Mouse (Mus musculus): ENCODE results near the gene Ada. TPM values are rescaled to one million over a fixed set of nuclear protein-coding genes. Genes with fewer than 3 reads are reported as not detected.

The Ada gene
- total RNA-seq (2012; rRNA removed) (18.0 and 23.4 TPM in 2 replicates), total RNA-seq (2014; rRNA removed) (21.8 and 24.0 TPM in 2 replicates), polyA plus RNA-seq (2012; ENCODE audit: insufficient read length, low read depth) (19.9 and 21.1 TPM in 2 replicates)

DNA sequence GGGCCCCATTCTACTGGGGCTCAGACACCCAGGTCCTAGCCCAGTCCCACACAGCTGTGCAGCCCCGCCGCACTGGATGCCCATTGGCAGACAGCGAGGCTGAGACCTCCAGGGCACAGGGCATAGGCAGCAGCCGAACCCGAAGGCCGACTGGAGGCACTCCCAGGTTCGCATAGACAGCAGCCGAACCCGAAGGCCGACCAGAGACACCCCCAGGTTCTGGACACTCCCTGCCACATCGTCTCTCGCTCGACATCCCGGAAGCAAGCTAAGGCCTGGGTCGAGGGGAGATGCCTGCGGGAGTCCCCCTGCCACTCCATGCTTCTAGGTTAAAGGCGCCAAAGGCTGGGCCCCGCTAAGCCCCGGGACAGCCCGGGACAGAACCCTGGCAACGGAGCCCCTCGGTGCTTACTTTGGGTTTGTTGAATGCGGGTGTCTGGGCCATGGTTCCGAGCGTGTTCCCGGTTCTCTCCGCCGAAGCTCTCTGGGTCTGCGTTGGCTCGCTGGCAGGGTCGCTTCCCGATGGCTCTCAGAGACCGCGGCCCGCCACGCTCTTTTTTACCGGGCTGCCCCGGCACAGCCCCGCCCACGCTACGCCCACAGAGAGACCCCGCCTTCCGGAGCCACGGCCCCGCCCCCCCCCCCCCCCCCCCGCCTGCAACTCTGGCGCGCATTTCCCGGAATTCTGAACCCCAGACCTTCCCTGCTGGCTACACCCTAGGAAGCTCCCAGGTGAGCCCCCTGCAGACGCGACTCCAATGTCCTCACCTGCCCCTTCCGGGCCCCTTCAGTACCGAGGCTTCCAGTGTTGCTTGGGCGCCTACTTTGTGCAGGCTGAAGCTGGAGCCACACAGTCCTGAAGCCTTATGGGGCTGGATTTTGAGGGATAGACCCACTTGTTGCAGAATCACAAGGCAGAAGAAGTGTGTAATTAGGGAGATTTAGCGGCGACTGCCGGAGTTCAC lies at the start of gene Ada:
Gene Ada (minus strand): TSS at position 593 of the 965 bp plus-strand sequence.
- Histone ChIP-seq H3K79me2 (replicated peaks; ENCODE audit: control insufficient read depth, extremely low read depth, insufficient read depth, poor library complexity, severe bottlenecking) (no peaks in the 10 kb centered on the region), H3K9ac (ENCODE audit: insufficient read depth, low read depth) (peak within 1 kb of the TSS; percentile 70), H3K9me3 (replicated peaks; ENCODE audit: low read length) (no peaks in the 10 kb centered on the region), H3K27ac (ENCODE audit: insufficient read depth, low read depth) (no peak within 1 kb of the TSS), H3K4me2 (ENCODE audit: insufficient read depth, low read depth, poor library complexity, severe bottlenecking) (peak within 1 kb of the TSS; percentile 86), H3K27me3 (replicated peaks) (peaks cover 11% of the 10 kb centered on the region), H3K36me3 (replicated peaks in 1 of 2; ENCODE audit: control insufficient read depth in 1 of 2, insufficient read depth in 1 of 2, low read length in 1 of 2) (peaks cover 0 to 13% of the 10 kb centered on the region in 2 experiments), H3K4me1 (ENCODE audit: control insufficient read depth in 1 of 2, insufficient read depth in 2 of 2) (peaks cover 7 to 33% of the 10 kb centered on the region in 2 experiments), H3K4me3 (replicated peaks in 1 of 3; ENCODE audit: low read depth in 2 of 3, low read length in 2 of 3, poor library complexity in 1 of 3) (peak within 1 kb of the TSS; percentile 46 to 61 (median 60))
- peak; percentile 28 for DNase-seq (ENCODE audit: extremely low read depth)
- dilution Hi-C loops (cut with MboI; ENCODE audit: extremely low pct_ligation_motif_present, extremely low pct_unique_long_range_greater_than_20kb, low sequenced_read_pairs): no loop called here
- in situ Hi-C loops (cut with MboI; ENCODE audit: low pct_ligation_motif_present, low pct_unique_long_range_greater_than_20kb, low sequenced_read_pairs): no loop called here
- TF ChIP-seq NELFE (IDR thresholded peaks at IDR 0.05; ENCODE audit: low read depth, low read length) (0 out of 2 replicates have a peak, but pooled peaks have one; percentile 28), POLR2A (IDR thresholded peaks at IDR 0.05; ENCODE audit: low read depth, low read length) (peak; percentile 74), MXI1 (IDR thresholded peaks at IDR 0.05; ENCODE audit: low read depth, low read length) (peak; percentile 39; the same call in 1 of the 2 replicates), ZC3H11A (IDR thresholded peaks at IDR 0.05; ENCODE audit: low read depth, low read length) (no peak), ZMIZ1 (IDR thresholded peaks at IDR 0.05; ENCODE audit: low read depth, low read length) (no peak), NRF1 (IDR thresholded peaks at IDR 0.05; ENCODE audit: low read depth, low read length) (no peak), JUND (conservative IDR thresholded peaks at IDR 0.05; ENCODE audit: low read depth, low read length) (no peak), ZKSCAN1 (IDR thresholded peaks at IDR 0.05; ENCODE audit: borderline replicate concordance, low read depth, low read length) (no peak)

GRCm38 (mm10) chr2:163798411-163798810 lies 48.4 kb upstream of the Ada start:
- no peak for DNase-seq (ENCODE audit: extremely low read depth)
- Histone ChIP-seq H3K27ac (ENCODE audit: insufficient read depth, low read depth) (no peak overlapping the region), H3K36me3 (replicated peaks in 1 of 2; ENCODE audit: control insufficient read depth in 1 of 2, insufficient read depth in 1 of 2, low read length in 1 of 2) (no peaks in the 10 kb centered on the region), H3K4me1 (ENCODE audit: control insufficient read depth in 1 of 2, insufficient read depth in 2 of 2) (peaks cover 0 to under 1% of the 10 kb centered on the region in 2 experiments; a peak in 2 of 4 replicates), H3K4me2 (ENCODE audit: insufficient read depth, low read depth, poor library complexity, severe bottlenecking) (no peak overlapping the region), H3K79me2 (replicated peaks; ENCODE audit: control insufficient read depth, extremely low read depth, insufficient read depth, poor library complexity, severe bottlenecking) (no peaks in the 10 kb centered on the region), H3K9me3 (replicated peaks; ENCODE audit: low read length) (no peaks in the 10 kb centered on the region), H3K4me3 (replicated peaks in 1 of 3; ENCODE audit: low read depth in 2 of 3, low read length in 2 of 3, poor library complexity in 1 of 3) (no peak overlapping the region), H3K27me3 (replicated peaks) (peaks cover 61% of the 10 kb centered on the region), H3K9ac (ENCODE audit: insufficient read depth, low read depth) (no peak overlapping the region)
- TF ChIP-seq GABPA (IDR thresholded peaks at IDR 0.05; ENCODE audit: insufficient replicate concordance, low read depth, low read length) (no peak), NELFE (IDR thresholded peaks at IDR 0.05; ENCODE audit: low read depth, low read length) (no peak), ZNF384 (IDR thresholded peaks at IDR 0.05; ENCODE audit: low read depth, low read length) (no peak), NRF1 (IDR thresholded peaks at IDR 0.05; ENCODE audit: low read depth, low read length) (no peak)
- dilution Hi-C loops (cut with MboI; ENCODE audit: extremely low pct_ligation_motif_present, extremely low pct_unique_long_range_greater_than_20kb, low sequenced_read_pairs) (no loop called here), in situ Hi-C loops (cut with MboI; ENCODE audit: low pct_ligation_motif_present, low pct_unique_long_range_greater_than_20kb, low sequenced_read_pairs) (no loop called here)

DNA sequence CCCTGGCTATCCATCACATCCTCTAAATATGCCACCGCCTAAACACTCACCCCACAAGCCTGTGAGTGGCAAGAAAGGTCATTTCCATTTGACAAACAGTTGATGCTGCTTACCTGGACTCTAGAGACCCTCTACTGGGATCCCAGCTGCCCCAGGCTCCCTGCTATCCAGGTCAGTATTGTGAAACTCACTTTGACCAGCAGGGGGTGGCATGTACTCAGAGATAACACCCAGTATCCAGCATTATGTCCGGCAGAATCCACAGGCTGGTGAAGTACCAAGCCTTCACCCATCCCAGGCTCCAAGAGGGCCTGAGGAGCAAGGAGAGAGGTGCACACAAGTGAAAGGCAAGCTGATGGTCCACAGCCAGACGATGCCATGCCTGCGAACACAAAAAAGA lies 38.4 kb upstream of the Ada start:
- Histone ChIP-seq H3K27ac (ENCODE audit: insufficient read depth, low read depth) (no peak overlapping the region), H3K9ac (ENCODE audit: insufficient read depth, low read depth) (no peak overlapping the region), H3K79me2 (replicated peaks; ENCODE audit: control insufficient read depth, extremely low read depth, insufficient read depth, poor library complexity, severe bottlenecking) (no peaks in the 10 kb centered on the region), H3K36me3 (replicated peaks in 1 of 2; ENCODE audit: control insufficient read depth in 1 of 2, insufficient read depth in 1 of 2, low read length in 1 of 2) (no peaks in the 10 kb centered on the region), H3K4me2 (ENCODE audit: insufficient read depth, low read depth, poor library complexity, severe bottlenecking) (no peak overlapping the region), H3K4me1 (ENCODE audit: control insufficient read depth in 1 of 2, insufficient read depth in 2 of 2) (peaks cover 0 to 3% of the 10 kb centered on the region in 2 experiments; a peak in 1 of 4 replicates), H3K9me3 (replicated peaks; ENCODE audit: low read length) (no peaks in the 10 kb centered on the region), H3K4me3 (replicated peaks in 1 of 3; ENCODE audit: low read depth in 2 of 3, low read length in 2 of 3, poor library complexity in 1 of 3) (no peak overlapping the region), H3K27me3 (replicated peaks) (peaks cover 15% of the 10 kb centered on the region)
- dilution Hi-C loops (cut with MboI; ENCODE audit: extremely low pct_ligation_motif_present, extremely low pct_unique_long_range_greater_than_20kb, low sequenced_read_pairs): no loop called here
- TF ChIP-seq RAD21 (IDR thresholded peaks at IDR 0.05; ENCODE audit: low read depth, low read length) (peak; percentile 88), MXI1 (IDR thresholded peaks at IDR 0.05; ENCODE audit: low read depth, low read length) (no peak), CTCF (conservative IDR thresholded peaks at IDR 0.05 in 1 of 2, IDR thresholded peaks at IDR 0.05 in 1 of 2; ENCODE audit: low read depth in 2 of 2, low read length in 2 of 2) (peak; percentile 45 to 92), E2F4 (IDR thresholded peaks at IDR 0.05; ENCODE audit: insufficient replicate concordance, low read depth, low read length) (no peak), TBP (conservative IDR thresholded peaks at IDR 0.05; ENCODE audit: low read depth, low read length) (no peak), SMC3 (IDR thresholded peaks at IDR 0.05; ENCODE audit: low read depth, low read length) (peak; percentile 75), KAT2A (IDR thresholded peaks at IDR 0.05; ENCODE audit: insufficient replicate concordance, low read length) (no peak), ZMIZ1 (IDR thresholded peaks at IDR 0.05; ENCODE audit: low read depth, low read length) (no peak)
- in situ Hi-C loops (cut with MboI; ENCODE audit: low pct_ligation_motif_present, low pct_unique_long_range_greater_than_20kb, low sequenced_read_pairs): no loop called here
- DNase-seq (ENCODE audit: extremely low read depth): peak; percentile 62

All from CH12.LX (cell line).